Mouse (Mus musculus) 416B (cell line): ENCODE data around the gene Zfp599.
"Not testable (repeated sequence)": the region's sequence is repeated elsewhere in the genome, so short reads cannot be mapped to it uniquely, and the experiment has no call there.

Experiments used
- DNase-seq: peaks from one replicate; pipeline ENCODE4 v3.0.0; 2011; ENCODE audit warnings: low read depth

Zfp599 gene

DNA sequence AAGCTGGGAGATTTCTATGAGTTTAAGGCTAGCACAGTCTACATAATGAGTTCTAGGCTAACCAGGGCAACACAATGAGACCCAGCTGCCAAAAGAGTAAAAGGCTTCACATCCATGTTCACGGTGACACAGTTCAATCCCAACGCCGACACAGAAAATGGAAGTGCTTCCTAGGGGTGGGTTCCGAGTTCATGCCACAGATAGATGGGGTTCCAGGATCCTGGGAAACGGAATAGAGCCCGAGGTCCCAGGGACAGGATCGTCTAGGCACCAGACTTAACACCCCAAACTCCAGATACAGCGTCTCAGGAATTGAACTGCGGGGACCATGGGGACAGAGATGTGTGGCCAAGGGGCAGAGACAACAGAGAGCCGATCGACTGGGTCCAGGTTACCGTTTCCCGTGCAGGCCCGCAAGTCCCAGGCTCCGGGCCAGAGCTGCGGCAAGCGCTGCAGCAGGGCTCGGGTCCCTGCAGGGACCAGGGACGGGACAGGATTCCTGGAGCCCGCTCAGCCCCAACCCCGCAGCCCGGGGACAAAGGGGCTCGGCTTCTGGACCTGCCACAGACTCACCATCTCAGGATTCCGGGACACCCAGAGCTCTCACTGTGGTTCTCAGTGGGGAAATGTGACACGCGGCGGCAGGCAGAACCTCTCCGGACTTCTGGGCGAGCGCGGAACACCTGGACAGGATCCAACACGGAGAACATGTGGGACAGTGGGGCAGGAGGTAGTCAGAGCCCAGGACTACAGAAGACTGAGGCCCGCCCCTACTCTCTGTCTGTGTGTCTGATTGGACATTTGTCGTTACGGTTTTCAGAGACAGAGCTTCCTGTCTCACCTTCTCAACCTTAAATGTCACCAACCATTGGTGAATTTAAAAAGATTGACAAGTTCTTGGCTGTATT, at the start of gene Zfp599:
Zfp599 (minus strand) TSS at position 712 of the 908 bp plus-strand sequence.
- DNase-seq: no peak

DNA sequence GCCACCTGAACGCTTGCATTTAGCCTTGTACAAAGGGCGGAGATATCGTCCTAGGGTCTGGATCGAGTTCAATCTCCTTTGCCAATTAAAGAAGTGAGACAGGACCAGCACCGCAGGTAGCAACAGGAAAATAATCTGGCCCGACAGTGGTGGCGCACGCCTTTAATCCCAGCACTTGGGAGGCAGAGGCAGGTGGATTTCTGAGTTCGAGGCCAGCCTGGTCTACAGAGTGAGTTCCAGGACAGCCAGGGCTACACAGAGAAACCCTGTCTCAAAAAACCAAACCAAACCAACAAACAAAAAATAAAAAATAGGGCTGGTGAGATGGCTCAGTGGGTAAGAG, 48.2 kb upstream of the Zfp599 start:
- not testable (repeated sequence) for DNase-seq

- DNase-seq: no peak
Observed at GRCm38 (mm10) chr9:22307156-22307919, 47.6 kb upstream of the Zfp599 start, which contains the start of gene Zfp810. TSS of gene Zfp810 (minus strand) at chr9:22307648.

DNA sequence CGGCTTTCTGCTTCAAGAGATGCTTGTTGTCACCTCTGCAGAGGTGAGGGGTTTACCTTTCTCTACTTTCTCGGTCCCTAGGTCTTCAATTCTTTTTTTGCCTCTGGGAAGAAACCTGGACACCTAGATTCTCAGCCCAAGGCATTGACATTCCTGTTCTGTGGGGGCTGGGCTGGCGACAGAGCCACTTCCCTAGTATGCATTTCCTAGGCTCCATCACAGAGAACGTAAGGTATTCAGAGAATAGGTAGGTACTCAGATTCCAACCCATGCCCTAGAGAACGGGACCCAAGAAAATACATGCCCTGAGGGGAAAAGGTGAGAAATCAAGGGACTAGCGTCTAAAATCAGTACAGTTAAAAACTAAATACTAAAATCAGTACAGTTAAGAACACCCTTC, 47.0 kb upstream of the Zfp599 start:
- DNase-seq: no peak

DNA sequence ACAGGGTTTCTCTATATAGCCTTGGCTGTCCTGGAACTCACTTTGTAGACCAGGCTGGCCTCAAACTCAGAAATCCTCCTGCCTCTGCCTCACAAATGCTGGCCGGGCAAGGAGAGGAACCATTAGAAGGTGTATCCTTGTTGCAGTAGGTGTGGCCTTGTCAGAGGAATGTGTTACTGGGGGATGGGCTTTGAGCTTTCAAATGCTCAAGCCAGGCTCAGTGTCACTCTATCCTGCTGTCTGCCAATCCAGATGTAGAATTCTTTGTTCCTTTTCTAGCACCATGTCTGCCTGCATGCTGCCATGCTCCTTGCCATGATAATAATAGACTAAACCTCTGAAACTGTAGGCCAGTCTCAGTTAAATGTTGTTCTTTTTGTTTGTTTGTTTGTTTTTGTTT, 42.5 kb upstream of the Zfp599 start:
- no peak for DNase-seq

GRCm38 (mm10) chr9:22278733-22279132, 19.0 kb upstream of the Zfp599 start:
- DNase-seq: no peak

DNA sequence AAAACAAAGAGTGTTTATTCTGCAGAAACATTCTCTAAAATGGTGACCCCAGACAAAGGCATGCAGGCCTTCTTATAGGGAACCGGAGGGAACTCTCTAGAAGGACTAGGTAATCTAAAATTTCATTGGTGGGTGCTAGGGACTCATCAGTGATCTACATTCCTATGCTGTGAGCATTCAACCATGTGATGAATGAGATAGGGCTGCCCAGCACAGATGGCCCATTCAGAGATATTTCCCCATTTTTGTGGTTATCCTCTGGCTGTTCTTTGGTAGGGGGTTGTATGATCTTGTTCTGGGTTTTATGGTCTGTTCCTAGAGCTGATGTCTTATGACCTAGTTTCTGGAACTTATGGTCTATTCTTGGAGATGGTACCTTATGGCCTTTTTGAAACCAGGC, 9.2 kb upstream of the Zfp599 start:
- no peak for DNase-seq

DNA sequence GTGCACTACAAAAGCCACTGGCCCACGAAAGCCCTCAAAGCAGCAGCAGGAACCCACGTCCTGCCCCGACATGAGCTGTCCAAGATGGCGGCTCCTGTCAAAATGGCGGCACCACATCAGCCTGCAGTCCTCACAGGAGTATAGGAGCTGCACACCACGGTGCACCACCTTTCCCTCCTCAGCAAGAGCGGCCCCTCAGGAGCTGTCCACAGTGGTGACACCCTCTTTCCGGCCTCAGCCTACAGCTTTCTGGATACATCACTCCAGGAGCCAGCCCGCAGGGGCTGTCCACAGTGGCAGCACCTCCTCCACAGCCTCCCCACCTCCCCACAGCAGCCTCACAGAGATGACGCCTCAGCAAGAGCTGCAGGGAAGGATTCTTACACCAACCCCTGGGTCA, 2.9 kb upstream of the Zfp599 start:
- DNase-seq: no peak

GRCm38 (mm10) chr9:22261594-22261993, 1.9 kb upstream of the Zfp599 start:
- DNase-seq: peak; percentile 10

- no peak for DNase-seq
Observed at GRCm38 (mm10) chr9:22260092-22260422, 362 bp upstream of the Zfp599 start.

DNA sequence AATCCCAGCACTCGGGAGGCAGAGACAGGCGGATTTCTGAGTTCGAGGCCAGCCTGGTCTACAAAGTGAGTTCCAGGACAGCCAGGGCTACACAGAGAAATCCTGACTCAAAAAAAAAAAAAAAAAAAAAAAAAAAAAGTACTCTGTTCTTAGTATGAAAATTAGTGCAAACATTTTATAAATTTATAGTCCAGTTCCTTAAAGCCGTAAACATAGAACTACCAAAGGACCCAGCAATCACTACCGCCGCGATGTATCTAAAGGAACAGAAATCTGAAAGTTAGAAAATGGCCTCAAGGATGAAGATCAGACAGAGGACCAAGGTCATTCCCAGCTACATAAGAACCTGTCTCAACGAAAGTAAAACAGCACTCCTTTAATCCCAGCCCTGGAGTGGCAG, 911 bp downstream of the Zfp599 start:
- DNase-seq: no peak

DNA sequence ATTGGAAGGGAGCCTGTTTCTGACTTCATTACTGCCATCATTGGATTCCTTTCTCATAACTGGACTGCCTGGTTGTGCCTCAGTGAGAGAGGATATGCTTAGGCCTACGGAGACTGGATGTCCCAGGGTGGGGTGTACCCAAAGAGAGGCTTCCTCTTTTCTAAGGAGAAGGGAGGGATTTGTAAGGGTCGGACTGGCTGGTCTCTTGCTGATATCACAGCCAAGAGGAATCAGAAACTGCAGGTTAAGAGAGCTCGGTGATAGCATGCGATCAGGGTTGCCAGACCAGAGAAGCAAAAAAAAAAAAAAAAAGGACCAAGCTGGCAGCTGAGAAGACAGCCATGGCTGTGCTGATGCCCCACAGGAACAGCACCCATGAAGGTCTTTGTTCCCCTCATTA, 3.1 kb downstream of the Zfp599 start:
- DNase-seq: no peak

GRCm38 (mm10) chr9:22244242-22244641, 15.5 kb downstream of the Zfp599 start:
- DNase-seq: no peak

DNA sequence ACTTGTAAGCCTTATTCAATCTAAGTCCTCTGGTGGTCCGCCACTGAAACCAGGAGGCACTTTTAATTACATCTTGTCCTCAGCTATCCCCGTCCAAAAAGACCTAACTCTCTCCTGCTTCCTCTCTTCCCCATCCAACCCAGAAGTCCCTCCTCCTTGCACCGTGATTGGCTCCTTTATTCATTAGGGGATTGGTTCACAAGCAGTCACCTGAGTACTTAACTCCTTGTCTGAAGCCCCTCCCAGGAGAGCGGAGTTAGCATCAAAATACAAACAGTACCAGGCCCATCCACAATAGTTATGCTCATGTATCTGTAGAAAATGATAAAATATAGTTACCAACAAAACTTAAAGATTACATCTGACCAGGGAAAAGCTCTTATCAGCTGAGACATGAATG, 19.7 kb downstream of the Zfp599 start:
- no peak for DNase-seq

- DNase-seq: peak; percentile 74
Observed at GRCm38 (mm10) chr9:22230556-22230955, 29.1 kb downstream of the Zfp599 start.

DNA sequence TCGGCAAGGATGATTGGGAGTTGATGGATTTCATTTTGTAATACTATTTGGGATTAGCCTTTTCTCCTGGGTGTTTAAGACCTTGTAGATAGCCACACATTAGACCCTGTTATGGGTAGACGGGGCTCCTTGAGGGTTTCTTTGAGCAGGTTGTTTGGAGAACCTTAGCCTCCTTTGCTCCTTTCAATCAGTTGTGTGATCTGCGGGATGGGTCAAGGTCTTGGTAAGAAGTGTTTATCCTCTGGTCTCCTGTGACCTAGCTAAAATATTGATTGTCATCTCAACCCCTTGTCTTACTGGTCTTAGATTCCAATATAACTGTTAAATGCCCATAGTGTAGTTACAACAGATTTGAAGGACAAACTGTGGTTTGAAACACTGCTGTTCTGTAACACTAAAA, 29.6 kb downstream of the Zfp599 start:
- DNase-seq: no peak

DNA sequence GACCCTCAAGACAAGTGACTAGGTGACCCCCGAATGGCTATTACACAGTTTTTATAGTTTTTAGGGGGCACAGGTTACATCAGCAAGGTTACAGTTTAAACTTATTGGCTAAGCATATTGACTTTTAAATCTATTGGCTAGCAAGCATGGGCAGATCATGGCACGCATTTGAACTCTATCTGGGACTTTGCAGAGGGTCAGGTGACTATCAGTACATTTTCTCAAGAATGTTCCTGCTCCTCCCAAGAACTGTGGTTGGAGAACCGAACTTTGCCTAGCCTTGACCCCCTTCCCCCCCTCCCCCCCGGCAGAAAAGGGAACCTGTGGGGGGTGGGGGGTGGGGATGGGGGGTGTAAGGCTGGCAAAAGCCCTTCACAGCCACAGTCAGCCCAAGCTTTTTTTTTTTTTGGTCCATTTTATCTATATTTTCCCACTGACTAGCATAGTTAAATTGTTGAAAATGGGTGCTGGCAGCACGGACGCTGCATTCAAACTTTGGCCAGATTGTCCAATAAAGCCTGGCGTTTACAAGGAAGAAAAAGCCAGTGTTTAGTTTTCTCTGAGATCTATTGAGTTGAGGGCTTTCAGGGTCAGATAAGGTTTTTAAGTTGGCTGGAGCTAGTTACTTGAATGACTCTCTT, 30.2 kb downstream of the Zfp599 start:
- DNase-seq: no peak

- peak; percentile 35 for DNase-seq
Observed at GRCm38 (mm10) chr9:22226846-22227245, 32.8 kb downstream of the Zfp599 start.

GRCm38 (mm10) chr9:22226389-22226673, 33.4 kb downstream of the Zfp599 start:
- DNase-seq: not testable (repeated sequence)

DNA sequence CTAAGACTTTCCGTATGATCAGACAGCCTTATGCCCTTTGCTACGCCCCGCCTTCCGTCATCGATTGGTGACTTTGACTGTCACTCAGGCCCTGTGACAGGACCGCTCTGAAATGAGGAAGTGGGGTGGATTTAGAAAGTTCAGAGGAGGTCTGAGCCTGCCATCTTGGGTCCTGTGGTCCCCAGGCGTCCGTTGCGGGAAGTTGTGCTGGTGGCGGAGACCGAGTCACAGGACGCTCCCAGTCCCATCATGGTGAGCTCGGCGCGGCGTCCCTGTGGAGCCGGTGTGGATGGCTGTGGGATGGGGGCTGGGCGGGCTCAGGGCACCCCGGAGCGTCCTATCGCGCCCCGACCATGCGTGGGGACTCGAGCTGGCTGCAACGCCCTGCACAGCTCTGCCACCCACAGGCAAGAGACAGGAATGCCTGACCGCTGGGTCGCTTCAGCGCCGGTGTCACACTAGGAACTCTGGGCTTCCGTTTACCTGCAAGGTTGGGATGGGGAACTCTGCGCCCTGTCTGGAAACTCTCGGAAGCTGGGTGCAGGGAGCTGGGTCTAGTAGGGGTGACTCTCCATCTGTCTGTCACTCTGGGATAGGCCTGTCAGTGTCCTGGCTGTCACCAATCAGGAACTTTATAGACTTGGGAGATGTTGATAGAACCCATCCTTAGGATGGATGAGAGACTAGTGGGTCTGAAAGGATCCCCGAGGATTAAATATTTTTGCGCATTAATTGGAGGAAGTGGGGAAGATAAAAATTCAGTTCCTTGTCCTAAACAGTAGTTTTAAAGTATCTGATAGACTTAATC, 33.9 kb downstream of the Zfp599 start, which contains the start of gene Zfp809:
Zfp809 (plus strand) TSS at position 134 of the 808 bp plus-strand sequence.
- DNase-seq: peak; percentile 100

DNA sequence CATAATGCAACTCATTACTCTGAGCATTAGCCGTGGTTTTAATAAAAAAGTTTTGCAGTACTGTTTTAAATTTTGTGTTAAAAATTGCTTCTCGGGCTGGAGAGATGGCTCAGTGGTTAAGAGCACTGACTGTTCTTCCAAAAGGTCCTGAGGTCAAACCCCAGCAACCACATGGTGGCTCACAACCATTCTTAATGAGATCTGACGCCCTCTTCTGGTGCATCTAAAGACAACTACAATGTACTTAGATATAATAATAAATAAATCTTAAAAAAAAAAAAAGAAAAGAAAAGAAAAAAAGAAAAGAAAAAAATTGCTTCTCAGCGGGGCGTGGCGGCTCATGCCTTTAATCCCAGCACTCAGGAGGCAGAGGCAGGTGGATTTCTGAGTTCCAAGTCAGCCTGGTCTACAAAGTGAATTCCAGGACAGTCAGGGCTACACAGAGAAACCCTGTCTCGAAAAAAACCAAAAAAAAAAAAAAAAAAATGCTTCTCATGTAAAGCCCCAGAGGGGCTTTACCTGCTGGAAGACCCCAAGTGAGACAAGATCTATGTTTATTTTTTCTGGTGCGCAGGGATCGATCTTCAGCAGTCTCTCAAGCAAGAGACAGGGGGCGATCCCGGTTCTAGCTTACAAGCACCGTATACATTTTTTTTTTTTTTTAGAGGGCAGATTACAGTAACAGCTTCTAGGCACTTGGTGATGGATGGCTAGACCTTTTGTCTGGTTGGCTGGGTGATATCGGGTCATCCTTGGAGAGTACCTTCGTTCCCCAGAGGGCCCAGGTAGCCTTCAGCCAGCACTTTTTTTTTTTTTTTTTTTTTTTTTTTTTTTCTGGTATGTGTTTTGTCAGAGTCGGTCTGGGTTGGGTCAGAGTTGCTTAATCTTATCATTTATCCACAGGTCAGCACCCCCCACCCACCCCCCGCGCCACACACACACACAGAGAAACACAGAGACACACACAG, 34.9 kb downstream of the Zfp599 start:
- peak; percentile 92 for DNase-seq
